Mouse (Mus musculus) brain, embryonic 14.5 days (tissue): ENCODE data around the gene Prkar1b. TPM values are rescaled to one million over a fixed set of nuclear protein-coding genes. Genes with fewer than 3 reads are reported as not detected.

ENCODE experiments used
- DNase-seq: peaks from one replicate; pipeline ENCODE4 v3.0.0-alpha.2; 2011; ENCODE audit warnings: low read depth
- CTCF ChIP-seq: fragments of 200-500 bp; IDR thresholded peaks from 2 replicates; pipeline ENCODE4 v1.5.1; 2012; ENCODE audit warnings: inconsistent platforms, mild to moderate bottlenecking, moderate library complexity, borderline replicate concordance; ENCODE audit not compliant: insufficient read depth, insufficient read length; ENCODE audit errors: extremely low read depth
- POLR2A ChIP-seq: fragments of 200-500 bp; IDR thresholded peaks from 2 replicates; pipeline ENCODE4 v1.6.1; 2012; ENCODE audit warnings: mild to moderate bottlenecking, inconsistent platforms, borderline replicate concordance; ENCODE audit not compliant: poor library complexity, insufficient read depth, insufficient read length, severe bottlenecking; ENCODE audit errors: extremely low read depth
- polyA plus RNA-seq: library from polyadenylated mRNA; depleted of rRNA; stranded (reverse); fragments of >200 nt; gene quantifications from 2 replicates; pipeline ENCODE4 v1.2.3, GENCODE M21; 2012; rRNA removed

Prkar1b gene
- polyA plus RNA-seq, 1 experiment = 202 TPM

DNA sequence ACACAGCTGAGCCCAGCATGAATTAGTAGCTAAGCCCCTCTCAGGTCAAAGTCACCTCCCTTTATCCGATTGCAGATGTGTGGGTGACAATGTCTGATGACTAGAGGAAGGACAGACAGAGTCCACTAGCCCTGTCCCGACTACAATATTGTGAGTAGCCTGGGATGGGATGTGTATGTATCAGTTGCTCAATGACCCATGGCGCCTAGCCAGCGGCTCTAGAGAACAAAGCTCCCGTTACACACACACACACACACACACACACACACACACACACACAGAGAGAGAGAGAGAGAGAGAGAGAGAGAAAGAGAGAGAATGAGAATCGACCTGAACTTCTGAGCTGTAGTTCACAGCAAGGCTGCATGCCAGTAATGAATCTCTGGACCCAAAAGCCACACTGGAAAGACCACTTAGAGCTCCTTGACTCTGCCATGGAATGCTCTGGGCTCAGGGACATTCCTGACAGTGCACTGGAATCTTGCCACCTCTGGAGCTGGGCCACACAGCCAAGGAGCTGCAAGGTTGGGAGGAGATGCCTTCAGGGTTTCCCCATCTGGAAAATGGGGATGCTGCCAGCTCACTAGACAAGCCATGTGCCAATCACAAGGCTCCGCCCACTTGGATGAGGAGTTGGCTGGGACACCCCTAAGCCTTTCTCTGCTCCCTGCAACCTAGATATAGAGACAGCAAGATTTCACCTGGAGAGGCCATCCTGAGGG, 159.0 kb downstream of the Prkar1b start:
- TF ChIP-seq POLR2A = no peak
- no peak for TF ChIP-seq CTCF
- peak; percentile 49 for DNase-seq

- no peak for DNase-seq
- TF ChIP-seq CTCF = no peak
- TF ChIP-seq POLR2A = no peak
These were observed 160.2 kb downstream of the Prkar1b start for GRCm38 (mm10) chr5:138989567-138989966.

GRCm38 (mm10) chr5:138988764-138989163, 161.0 kb downstream of the Prkar1b start:
- DNase-seq = peak; percentile 87
- TF ChIP-seq CTCF = no peak
- no peak for TF ChIP-seq POLR2A

DNA sequence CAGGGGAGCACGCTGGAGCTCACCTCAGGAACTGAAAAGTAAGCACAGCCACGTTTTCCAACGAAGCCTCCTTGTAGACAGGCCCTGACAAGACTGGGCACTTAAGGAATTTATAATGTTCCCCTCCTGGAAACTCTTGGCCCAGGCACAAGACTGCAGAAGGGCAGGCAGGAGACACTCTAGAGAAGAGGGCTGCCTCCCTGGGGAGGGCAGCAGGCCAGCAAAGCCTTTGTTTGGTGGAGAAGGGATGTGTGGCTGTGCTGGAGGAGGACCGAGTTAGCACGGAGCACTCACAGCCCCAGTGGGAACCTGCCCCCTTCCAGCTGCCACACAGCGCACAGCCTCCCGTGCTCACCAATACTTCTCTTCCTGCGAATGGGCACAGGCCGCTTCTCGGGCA, 161.8 kb downstream of the Prkar1b start:
- TF ChIP-seq POLR2A (no peak), CTCF (no peak)
- no peak for DNase-seq

GRCm38 (mm10) chr5:138981921-138982320, 167.9 kb downstream of the Prkar1b start:
- TF ChIP-seq POLR2A = no peak
- no peak for TF ChIP-seq CTCF
- no peak for DNase-seq

DNA sequence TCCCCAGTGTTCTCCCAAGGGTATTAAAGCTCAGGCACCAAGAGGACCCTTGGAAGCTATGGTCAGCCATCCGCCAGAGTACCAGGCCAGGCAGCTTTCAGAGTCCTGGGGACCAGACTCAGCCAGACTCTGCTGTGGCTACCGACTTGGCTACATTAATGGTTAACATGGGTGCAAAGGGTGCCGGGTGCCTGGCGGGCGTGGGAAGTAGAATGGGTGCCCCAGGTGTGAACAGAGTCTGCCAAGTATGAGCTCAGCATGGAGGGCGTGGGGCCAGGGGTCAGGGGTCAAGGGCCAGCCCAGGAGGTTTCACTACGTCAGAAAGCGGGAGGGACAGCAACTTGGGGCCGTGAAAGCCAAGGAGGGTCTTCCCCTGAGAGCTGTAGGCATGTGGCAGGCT, 169.2 kb downstream of the Prkar1b start:
- TF ChIP-seq POLR2A = no peak
- TF ChIP-seq CTCF = no peak
- no peak for DNase-seq

DNA sequence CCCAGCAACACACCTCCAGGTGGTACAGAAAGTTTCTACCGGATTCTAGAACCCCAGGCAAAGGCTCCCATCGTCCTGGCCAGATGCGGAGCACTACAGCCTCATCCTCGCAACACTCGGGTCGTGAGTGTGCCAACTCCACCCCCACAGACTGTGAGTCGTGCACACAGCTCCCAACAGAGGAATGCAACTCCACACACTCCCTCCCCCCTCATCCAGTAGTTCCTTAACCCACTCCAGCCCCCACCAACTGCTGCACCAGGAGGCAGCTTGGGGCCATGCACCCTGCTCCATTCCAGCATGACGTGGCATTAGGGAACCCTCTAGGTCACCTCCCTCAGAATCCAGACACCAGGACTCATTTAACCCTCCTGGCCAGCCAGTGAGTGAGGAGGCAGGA, 170.0 kb downstream of the Prkar1b start:
- no peak for TF ChIP-seq CTCF
- no peak for TF ChIP-seq POLR2A
- DNase-seq = no peak

GRCm38 (mm10) chr5:138977759-138978158, 172.0 kb downstream of the Prkar1b start:
- no peak for DNase-seq
- no peak for TF ChIP-seq CTCF
- TF ChIP-seq POLR2A = no peak

GRCm38 (mm10) chr5:138974911-138975485, 174.8 kb downstream of the Prkar1b start:
- no peak for DNase-seq
- TF ChIP-seq CTCF (no peak), POLR2A (no peak)

- no peak for DNase-seq
- TF ChIP-seq CTCF = no peak
- no peak for TF ChIP-seq POLR2A
These were observed 176.3 kb downstream of the Prkar1b start for GRCm38 (mm10) chr5:138973480-138973879.

- TF ChIP-seq CTCF (no peak), POLR2A (no peak)
- DNase-seq = no peak
These were observed 178.4 kb downstream of the Prkar1b start for GRCm38 (mm10) chr5:138971405-138971804.

GRCm38 (mm10) chr5:138970056-138970490, 179.7 kb downstream of the Prkar1b start:
- TF ChIP-seq POLR2A (no peak), CTCF (no peak)
- DNase-seq = peak; percentile 73

Other genes starting within 250 kb of the Prkar1b start
- gene Pdgfa, start 152.6 kb downstream of the Prkar1b start, polyA plus RNA-seq = 6.5 and 9.7 TPM in 2 replicates
- 12.6 and 14.9 TPM in 2 replicates for gene Dnaaf5, start 222 bp upstream of the Prkar1b start, polyA plus RNA-seq
- 72.7 and 75.2 TPM in 2 replicates for gene Sun1, start 50.6 kb upstream of the Prkar1b start, polyA plus RNA-seq
- gene Get4, start 102.3 kb upstream of the Prkar1b start, polyA plus RNA-seq = 93.2 and 122 TPM in 2 replicates
- 40.8 and 66.4 TPM in 2 replicates for gene Adap1, start 175.6 kb upstream of the Prkar1b start, polyA plus RNA-seq
- 123 and 149 TPM in 2 replicates for gene Cox19, start 201.4 kb upstream of the Prkar1b start, polyA plus RNA-seq
- 1.7 and 2.4 TPM in 2 replicates for gene Cyp2w1, start 202.6 kb upstream of the Prkar1b start, polyA plus RNA-seq
- 1.5 and 2.0 TPM in 2 replicates for gene Gpr146, start 227.7 kb upstream of the Prkar1b start, polyA plus RNA-seq